Mouse (Mus musculus) thymus, adult 2 months (tissue): Measurements from ENCODE around the gene Cers3. TPM values are rescaled to one million over a fixed set of nuclear protein-coding genes. Genes with fewer than 3 reads are reported as not detected.

Experiments used
- DNase-seq: peaks from one replicate; pipeline ENCODE4 v3.0.0; 2021
- H3K27ac ChIP-seq: fragments of 200-500 bp; 2 replicates; pipeline ENCODE4 v1.5.1; 2012; ENCODE audit warnings: low read length, control low read depth; ENCODE audit not compliant: control insufficient read depth, insufficient read depth
- H3K27me3 ChIP-seq: fragments of 200-500 bp; 2 replicates; pipeline ENCODE4 v1.6.1; 2012; ENCODE audit warnings: mild to moderate bottlenecking, low read length, moderate library complexity, mixed read lengths; ENCODE audit not compliant: control insufficient read depth, insufficient read depth
- H3K36me3 ChIP-seq: fragments of 200-500 bp; 2 replicates; pipeline ENCODE4 v1.6.1; 2012; ENCODE audit warnings: mild to moderate bottlenecking, low read length, moderate library complexity; ENCODE audit not compliant: control insufficient read depth, insufficient read depth
- H3K4me1 ChIP-seq: fragments of 200-500 bp; replicated peaks from 2 replicates; pipeline ENCODE4 v1.6.1; 2012; ENCODE audit warnings: low read length; ENCODE audit not compliant: control insufficient read depth, insufficient read depth
- H3K4me3 ChIP-seq: fragments of 200-500 bp; 2 replicates; pipeline ENCODE4 v1.5.1; 2012; ENCODE audit warnings: mild to moderate bottlenecking, low read length, control low read depth, moderate library complexity; ENCODE audit not compliant: control insufficient read depth, insufficient read depth
- CTCF ChIP-seq: fragments of 200-500 bp; IDR thresholded peaks from 2 replicates; pipeline ENCODE4 v1.5.1; 2012; ENCODE audit warnings: mild to moderate bottlenecking, control low read depth, low read length, moderate library complexity, borderline replicate concordance; ENCODE audit not compliant: control insufficient read depth, poor library complexity, insufficient read depth; ENCODE audit errors: extremely low read depth
- POLR2A ChIP-seq: fragments of 200-500 bp; IDR thresholded peaks from 2 replicates; pipeline ENCODE4 v1.6.1; 2012; ENCODE audit warnings: mild to moderate bottlenecking, low read length, control low read depth, moderate library complexity; ENCODE audit not compliant: control insufficient read depth, poor library complexity, insufficient read depth; ENCODE audit errors: extremely low read depth
- WGBS: fragments of 180-500 bp; shearing (Covaris S2); methylation state at CpG from one replicate; pipeline ENCODE4 v1.1.7; 2018; 5-methylcytosine and 5-hydroxymethylcytosine counted together
- polyA plus RNA-seq: library from polyadenylated mRNA; depleted of rRNA; stranded (reverse); fragments of >200 nt; gene quantifications from 2 replicates; pipeline ENCODE4 v1.2.3, GENCODE M21; 2012

The Cers3 gene
- polyA plus RNA-seq, 1 experiment = 1.2 TPM

DNA sequence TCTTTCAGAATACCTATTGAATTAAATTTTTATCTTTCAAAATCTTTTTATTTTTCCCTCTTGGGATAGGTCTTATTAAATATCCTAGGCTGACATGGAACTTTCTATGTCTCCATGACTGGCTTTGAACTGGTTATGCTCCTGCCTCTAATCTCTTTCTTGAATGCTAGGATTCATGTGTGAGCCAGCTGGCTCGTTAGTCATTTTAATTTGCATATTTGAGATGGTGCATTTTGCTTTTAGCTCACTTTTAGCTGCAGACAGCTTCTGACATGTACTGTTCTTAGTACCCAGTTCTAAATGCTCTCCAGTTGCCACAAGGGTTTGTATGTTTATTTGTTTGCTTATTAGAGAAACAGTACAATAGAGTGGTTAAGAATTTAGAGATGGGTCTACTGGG lies 114.3 kb downstream of the Cers3 start:
- H3K27ac ChIP-seq = no peak overlapping the region

DNA sequence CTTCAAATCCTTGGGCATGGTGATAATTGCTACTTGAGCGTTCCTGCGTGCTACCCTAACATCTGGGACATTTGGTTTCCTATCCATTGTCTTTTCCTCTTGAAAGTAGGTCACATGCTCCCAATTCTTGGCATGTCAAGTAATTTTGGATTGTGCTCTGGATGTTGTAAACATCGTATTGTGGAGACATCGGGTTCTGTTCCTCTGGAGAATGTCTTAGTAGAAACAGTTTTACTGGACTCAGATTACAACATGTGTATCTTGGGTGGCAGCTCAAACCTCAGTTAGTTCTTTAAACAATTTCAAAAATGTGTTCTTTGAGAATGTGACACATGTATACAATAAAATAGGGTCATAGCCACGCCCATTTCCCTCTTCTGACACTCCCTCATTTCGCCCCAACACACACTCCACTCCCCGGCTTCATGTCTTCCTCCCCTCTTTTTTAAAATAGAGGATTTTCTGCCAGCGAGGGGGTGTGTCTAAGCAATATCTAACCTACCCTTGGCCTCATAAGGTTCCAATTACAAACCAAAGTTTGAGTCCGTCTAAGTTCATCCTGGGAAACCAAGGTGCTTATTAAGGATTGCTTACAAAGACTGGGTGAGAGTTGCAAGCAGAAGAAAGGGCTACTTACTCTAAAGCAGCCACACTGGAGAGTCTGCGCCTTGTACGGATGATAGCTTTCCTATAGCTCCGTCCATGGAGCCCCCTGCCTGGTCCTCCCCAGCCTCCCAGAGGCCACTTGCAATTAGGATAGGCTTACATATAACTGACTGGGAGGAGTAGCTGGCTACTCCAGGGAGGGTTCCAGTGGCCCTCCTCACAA lies 115.2 kb downstream of the Cers3 start:
- no peak overlapping the region for H3K27ac ChIP-seq
- H3K36me3 ChIP-seq = no peaks in the 10 kb centered on the region
- 89% methylated on average over 12 of the region's 12 CpGs for WGBS
- no peaks in the 10 kb centered on the region for H3K4me1 ChIP-seq
- no peak for DNase-seq
- TF ChIP-seq CTCF = no peak
- H3K4me3 ChIP-seq = no peak overlapping the region
- no peaks in the 10 kb centered on the region for H3K27me3 ChIP-seq

More for the DNA sequence above, 114.3 kb downstream of the Cers3 start:
- TF ChIP-seq CTCF = no peak
- TF ChIP-seq POLR2A = no peak
- no peaks in the 10 kb centered on the region for H3K36me3 ChIP-seq
- no peaks in the 10 kb centered on the region for H3K27me3 ChIP-seq
- 92% methylated on average over 1 of the region's 1 CpGs for WGBS
- no peak for DNase-seq
- no peaks in the 10 kb centered on the region for H3K4me1 ChIP-seq
- H3K4me3 ChIP-seq = no peak overlapping the region

DNA sequence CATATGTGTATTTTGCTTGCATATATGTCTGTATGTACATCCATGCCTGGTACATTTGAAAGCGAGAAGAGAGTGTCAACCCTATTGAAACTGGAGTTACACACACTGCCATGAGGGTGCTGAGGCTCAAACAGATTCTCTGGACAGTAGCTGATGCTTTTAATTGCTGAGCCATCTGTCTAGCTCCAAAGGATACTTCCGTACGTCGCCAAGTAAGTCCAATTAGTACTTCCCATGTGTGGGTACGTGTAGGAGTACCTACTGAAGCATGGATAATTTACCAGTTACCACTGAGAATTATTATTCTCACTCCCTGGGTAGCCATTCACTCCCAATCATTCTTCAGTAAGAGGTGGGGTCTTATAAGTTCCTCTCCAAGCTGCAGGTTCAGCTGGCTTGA lies 115.9 kb downstream of the Cers3 start:
- no peaks in the 10 kb centered on the region for H3K27me3 ChIP-seq
- no peaks in the 10 kb centered on the region for H3K36me3 ChIP-seq
- WGBS = 97% methylated on average over 5 of the region's 5 CpGs
- H3K4me1 ChIP-seq = no peaks in the 10 kb centered on the region
- TF ChIP-seq POLR2A (no peak), CTCF (no peak)
- H3K4me3 ChIP-seq = no peak overlapping the region
- DNase-seq = no peak
- no peak overlapping the region for H3K27ac ChIP-seq

DNA sequence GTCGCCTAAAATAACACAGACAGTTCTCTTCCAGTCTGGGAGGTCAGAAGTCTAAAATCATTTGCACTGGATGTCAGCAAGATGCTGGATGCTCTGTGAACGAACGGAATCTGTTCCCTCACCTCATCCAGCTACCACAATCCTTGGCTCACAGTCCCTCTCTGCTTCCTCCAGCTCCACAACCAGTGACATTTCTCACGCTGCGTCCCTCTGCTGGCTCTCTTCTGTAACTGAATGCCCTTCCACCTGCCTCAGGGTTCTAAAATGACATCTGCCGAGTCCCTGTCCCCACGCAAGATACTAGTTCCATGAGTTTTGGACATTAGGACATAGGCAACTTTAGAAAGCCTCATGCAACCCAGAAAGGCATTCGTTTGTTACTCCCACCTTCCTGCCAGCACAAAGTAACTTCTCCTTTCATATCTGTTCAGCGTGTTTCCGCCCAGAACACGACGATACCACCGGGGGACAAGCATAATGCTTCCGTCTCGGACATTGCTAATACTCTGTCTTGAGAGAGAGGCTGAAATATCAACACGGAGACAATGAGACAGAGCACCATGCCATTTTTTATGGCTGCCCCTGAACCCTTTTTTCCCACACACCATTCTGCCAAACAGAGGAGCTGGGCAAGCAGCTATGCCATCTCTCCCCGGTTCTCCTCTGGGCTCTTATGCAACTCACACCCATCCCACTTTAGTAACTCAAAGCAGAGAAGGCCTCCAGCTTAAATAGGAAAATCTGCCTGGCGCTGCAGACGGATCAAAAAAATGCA lies 123.8 kb downstream of the Cers3 start:
- 53% methylated on average over 19 of the region's 19 CpGs for WGBS
- Histone ChIP-seq H3K27me3 (no peaks in the 10 kb centered on the region), H3K27ac (no peak overlapping the region), H3K4me1 (no peaks in the 10 kb centered on the region), H3K36me3 (no peaks in the 10 kb centered on the region), H3K4me3 (no peak overlapping the region)
- DNase-seq = no peak
- TF ChIP-seq CTCF (no peak), POLR2A (no peak)

GRCm38 (mm10) chr7:66867719-66868501 lies 124.6 kb downstream of the Cers3 start:
- 96% methylated on average over 13 of the region's 13 CpGs for WGBS
- Histone ChIP-seq H3K4me3 (no peak overlapping the region), H3K27ac (no peak overlapping the region), H3K27me3 (no peaks in the 10 kb centered on the region), H3K4me1 (no peaks in the 10 kb centered on the region), H3K36me3 (no peaks in the 10 kb centered on the region)
- DNase-seq = no peak
- TF ChIP-seq POLR2A (no peak), CTCF (no peak)

DNA sequence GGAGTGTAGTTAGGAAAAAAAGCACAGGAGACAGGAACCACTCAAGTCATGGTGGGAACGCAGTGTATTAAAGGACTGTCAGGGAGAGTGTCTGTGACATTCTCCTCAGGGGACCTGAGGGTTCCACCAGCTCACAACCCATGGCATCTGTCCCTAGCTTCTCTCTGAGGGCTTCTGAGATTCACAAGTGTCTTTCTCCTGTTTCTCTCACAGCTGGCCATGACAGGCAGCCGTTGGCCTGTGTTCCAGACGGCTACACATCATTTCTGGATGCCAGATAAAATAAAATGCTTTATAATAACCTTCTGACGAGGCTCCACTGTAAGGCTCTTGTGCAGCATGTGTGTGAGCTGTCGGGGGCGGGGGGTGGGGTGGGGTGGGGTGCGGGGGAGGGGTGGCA lies 128.2 kb downstream of the Cers3 start:
- TF ChIP-seq POLR2A (no peak), CTCF (no peak)
- DNase-seq = no peak
- 90% methylated on average over 7 of the region's 7 CpGs for WGBS

More for the DNA sequence above, 128.2 kb downstream of the Cers3 start:
- H3K4me1 ChIP-seq = no peaks in the 10 kb centered on the region
- H3K27ac ChIP-seq = no peak overlapping the region
- H3K27me3 ChIP-seq = no peaks in the 10 kb centered on the region
- H3K4me3 ChIP-seq = no peak overlapping the region
- no peaks in the 10 kb centered on the region for H3K36me3 ChIP-seq
